Mouse (Mus musculus): ENCODE results near the gene St8sia2.
"Not testable (repeated sequence)": the region's sequence is repeated elsewhere in the genome, so short reads cannot be mapped to it uniquely, and the experiment has no call there.

St8sia2 gene

GRCm38 (mm10) chr7:73972157-73972556 is 41.3 kb downstream of the St8sia2 start:
- DNase-seq (ENCODE audit: low spot score): not testable (repeated sequence)

- DNase-seq (ENCODE audit: low spot score): no peak
Measured at GRCm38 (mm10) chr7:73965164-73965563, 48.3 kb downstream of the St8sia2 start.

GRCm38 (mm10) chr7:73962431-73962830 is 51.1 kb downstream of the St8sia2 start:
- DNase-seq (ENCODE audit: low spot score): no peak

- peak; percentile 39 for DNase-seq (ENCODE audit: low spot score)
Measured at GRCm38 (mm10) chr7:73954441-73954840, 59.0 kb downstream of the St8sia2 start.

GRCm38 (mm10) chr7:73953131-73953530 is 60.4 kb downstream of the St8sia2 start:
- no peak for DNase-seq (ENCODE audit: low spot score)

GRCm38 (mm10) chr7:73941640-73942039 is 71.8 kb downstream of the St8sia2 start:
- DNase-seq (ENCODE audit: low spot score): peak; percentile 39

GRCm38 (mm10) chr7:73939236-73939635 is 74.3 kb downstream of the St8sia2 start:
- DNase-seq (ENCODE audit: low spot score): no peak

- DNase-seq (ENCODE audit: low spot score): no peak
Measured at GRCm38 (mm10) chr7:73938046-73938810, 75.3 kb downstream of the St8sia2 start.

GRCm38 (mm10) chr7:73936119-73936518 is 77.4 kb downstream of the St8sia2 start:
- no peak for DNase-seq (ENCODE audit: low spot score)

GRCm38 (mm10) chr7:73935703-73936102 is 77.8 kb downstream of the St8sia2 start:
- no peak for DNase-seq (ENCODE audit: low spot score)

GRCm38 (mm10) chr7:73933036-73933435 is 80.5 kb downstream of the St8sia2 start:
- no peak for DNase-seq (ENCODE audit: low spot score)

GRCm38 (mm10) chr7:73920921-73921485 is 92.5 kb downstream of the St8sia2 start:
- no peak for DNase-seq (ENCODE audit: low spot score)

- no peak for DNase-seq (ENCODE audit: low spot score)
Measured at GRCm38 (mm10) chr7:73917633-73918311, 95.7 kb downstream of the St8sia2 start.

- DNase-seq (ENCODE audit: low spot score): no peak
Measured at GRCm38 (mm10) chr7:73911899-73912298, 101.6 kb downstream of the St8sia2 start.

- DNase-seq (ENCODE audit: low spot score): no peak
Measured at GRCm38 (mm10) chr7:73910843-73911242, 102.6 kb downstream of the St8sia2 start.

GRCm38 (mm10) chr7:73909432-73910205 is 103.9 kb downstream of the St8sia2 start:
- no peak for DNase-seq (ENCODE audit: low spot score)

GRCm38 (mm10) chr7:73894506-73894905 is 119.0 kb downstream of the St8sia2 start:
- DNase-seq (ENCODE audit: low spot score): no peak

GRCm38 (mm10) chr7:73891830-73892229 is 121.7 kb downstream of the St8sia2 start:
- no peak for DNase-seq (ENCODE audit: low spot score)

- no peak for DNase-seq (ENCODE audit: low spot score)
Measured at GRCm38 (mm10) chr7:73890891-73891610, 122.4 kb downstream of the St8sia2 start.

GRCm38 (mm10) chr7:73890466-73890865 is 123.0 kb downstream of the St8sia2 start:
- DNase-seq (ENCODE audit: low spot score): no peak
